Mouse (Mus musculus): ENCODE measurements around the gene Fam83e. TPM values are rescaled to one million over a fixed set of nuclear protein-coding genes. Genes with fewer than 3 reads are reported as not detected.
A peak's percentile ranks its signal among the peaks of the same experiment; 100 is the strongest.

Fam83e gene
- polyA plus RNA-seq, 1 experiment from 2014 or later: 0.48 TPM

- Histone ChIP-seq H3K4me2 (ENCODE audit: low read length) (peak overlapping the region; percentile 89), H3K27ac (ENCODE audit: low read length) (peak overlapping the region; percentile 87), H3K9ac (ENCODE audit: low read depth, low read length) (peak overlapping the region; percentile 84), H3K4me3 (ENCODE audit: low read depth, low read length) (peak overlapping the region; percentile 78), H3K27me3 (ENCODE audit: control insufficient read depth, insufficient read depth, low read depth, low read length) (no peaks in the 10 kb centered on the region), H3K4me1 (ENCODE audit: control insufficient read depth, insufficient read depth, low read length) (peaks cover 43% of the 10 kb centered on the region), H3K9me3 (replicated peaks; ENCODE audit: control insufficient read depth, low read length, poor library complexity, severe bottlenecking) (no peaks in the 10 kb centered on the region), H3K36me3 (ENCODE audit: control insufficient read depth, insufficient read depth, low read length) (peaks cover 27% of the 10 kb centered on the region)
- peak; percentile 41 for ATAC-seq
- 11% methylated on average over 31 of the region's 31 CpGs for WGBS
Measured at GRCm38 (mm10) chr7:45716952-45717917, 3.8 kb upstream of the Fam83e start.

GRCm38 (mm10) chr7:45717918-45718297 lies 3.1 kb upstream of the Fam83e start, which contains the start of gene Sphk2:
Gene Sphk2 (minus strand): TSS chr7:45718002.
- H3K36me3 ChIP-seq (ENCODE audit: control insufficient read depth, insufficient read depth, low read length): peaks cover 24% of the 10 kb centered on the region
- H3K4me2 ChIP-seq (ENCODE audit: low read length): peak within 1 kb of the TSS; percentile 89
- peaks cover 43% of the 10 kb centered on the region for H3K4me1 ChIP-seq (ENCODE audit: control insufficient read depth, insufficient read depth, low read length)
- 1% methylated on average over 39 of the region's 41 CpGs for WGBS
- no peaks in the 10 kb centered on the region for H3K27me3 ChIP-seq (ENCODE audit: control insufficient read depth, insufficient read depth, low read depth, low read length)
- ATAC-seq: peak; percentile 66
- no peaks in the 10 kb centered on the region for H3K9me3 ChIP-seq (replicated peaks; ENCODE audit: control insufficient read depth, low read length, poor library complexity, severe bottlenecking)
- H3K9ac ChIP-seq (ENCODE audit: low read depth, low read length): peak within 1 kb of the TSS; percentile 92
- H3K27ac ChIP-seq (ENCODE audit: low read length): peak within 1 kb of the TSS; percentile 94
- peak within 1 kb of the TSS; percentile 78 for H3K4me3 ChIP-seq (ENCODE audit: low read depth, low read length)

GRCm38 (mm10) chr7:45718331-45718730 lies 2.7 kb upstream of the Fam83e start:
- Histone ChIP-seq H3K4me1 (ENCODE audit: control insufficient read depth, insufficient read depth, low read length) (peaks cover 43% of the 10 kb centered on the region), H3K4me2 (ENCODE audit: low read length) (peak overlapping the region; percentile 79), H3K4me3 (ENCODE audit: low read depth, low read length) (peak overlapping the region; percentile 78), H3K27ac (ENCODE audit: low read length) (peak overlapping the region; percentile 94), H3K9me3 (replicated peaks; ENCODE audit: control insufficient read depth, low read length, poor library complexity, severe bottlenecking) (no peaks in the 10 kb centered on the region), H3K27me3 (ENCODE audit: control insufficient read depth, insufficient read depth, low read depth, low read length) (no peaks in the 10 kb centered on the region), H3K36me3 (ENCODE audit: control insufficient read depth, insufficient read depth, low read length) (peaks cover 22% of the 10 kb centered on the region), H3K9ac (ENCODE audit: low read depth, low read length) (peak overlapping the region; percentile 92)
- under 1% methylated on average over 20 of the region's 20 CpGs for WGBS
- no peak for ATAC-seq

GRCm38 (mm10) chr7:45719180-45719579 lies 1.8 kb upstream of the Fam83e start:
- Histone ChIP-seq H3K4me2 (ENCODE audit: low read length) (peak overlapping the region; percentile 79), H3K27me3 (ENCODE audit: control insufficient read depth, insufficient read depth, low read depth, low read length) (no peaks in the 10 kb centered on the region), H3K4me3 (ENCODE audit: low read depth, low read length) (peak overlapping the region; percentile 78), H3K9ac (ENCODE audit: low read depth, low read length) (0 out of 2 replicates have a peak overlapping the region, but pooled peaks have one; percentile 30), H3K36me3 (ENCODE audit: control insufficient read depth, insufficient read depth, low read length) (peaks cover 23% of the 10 kb centered on the region), H3K4me1 (ENCODE audit: control insufficient read depth, insufficient read depth, low read length) (peaks cover 40% of the 10 kb centered on the region), H3K27ac (ENCODE audit: low read length) (no peak overlapping the region), H3K9me3 (replicated peaks; ENCODE audit: control insufficient read depth, low read length, poor library complexity, severe bottlenecking) (no peaks in the 10 kb centered on the region)
- WGBS: 89% methylated on average over 10 of the region's 10 CpGs
- ATAC-seq: no peak

GRCm38 (mm10) chr7:45719738-45720412 lies 1.1 kb upstream of the Fam83e start:
- Histone ChIP-seq H3K27ac (ENCODE audit: low read length) (no peak overlapping the region), H3K4me2 (ENCODE audit: low read length) (no peak overlapping the region), H3K36me3 (ENCODE audit: control insufficient read depth, insufficient read depth, low read length) (peaks cover 24% of the 10 kb centered on the region), H3K4me1 (ENCODE audit: control insufficient read depth, insufficient read depth, low read length) (peaks cover 35% of the 10 kb centered on the region), H3K4me3 (ENCODE audit: low read depth, low read length) (no peak overlapping the region), H3K9me3 (replicated peaks; ENCODE audit: control insufficient read depth, low read length, poor library complexity, severe bottlenecking) (no peaks in the 10 kb centered on the region), H3K9ac (ENCODE audit: low read depth, low read length) (0 out of 2 replicates have a peak overlapping the region, but pooled peaks have one; percentile 30), H3K27me3 (ENCODE audit: control insufficient read depth, insufficient read depth, low read depth, low read length) (no peaks in the 10 kb centered on the region)
- ATAC-seq: no peak
- 91% methylated on average over 15 of the region's 16 CpGs for WGBS

- H3K36me3 ChIP-seq (ENCODE audit: control insufficient read depth, insufficient read depth, low read length): peaks cover 26% of the 10 kb centered on the region
- 83% methylated on average over 7 of the region's 7 CpGs for WGBS
- H3K9ac ChIP-seq (ENCODE audit: low read depth, low read length): no peak overlapping the region
- no peak overlapping the region for H3K4me3 ChIP-seq (ENCODE audit: low read depth, low read length)
- no peaks in the 10 kb centered on the region for H3K27me3 ChIP-seq (ENCODE audit: control insufficient read depth, insufficient read depth, low read depth, low read length)
- H3K4me2 ChIP-seq (ENCODE audit: low read length): no peak overlapping the region
- peaks cover 25% of the 10 kb centered on the region for H3K4me1 ChIP-seq (ENCODE audit: control insufficient read depth, insufficient read depth, low read length)
- no peak overlapping the region for H3K27ac ChIP-seq (ENCODE audit: low read length)
- no peaks in the 10 kb centered on the region for H3K9me3 ChIP-seq (replicated peaks; ENCODE audit: control insufficient read depth, low read length, poor library complexity, severe bottlenecking)
- no peak for ATAC-seq
Measured at GRCm38 (mm10) chr7:45721234-45721571, 191 bp downstream of the Fam83e start.

- Histone ChIP-seq H3K27me3 (ENCODE audit: control insufficient read depth, insufficient read depth, low read depth, low read length) (no peaks in the 10 kb centered on the region), H3K36me3 (ENCODE audit: control insufficient read depth, insufficient read depth, low read length) (peaks cover 26% of the 10 kb centered on the region), H3K4me1 (ENCODE audit: control insufficient read depth, insufficient read depth, low read length) (peaks cover 19% of the 10 kb centered on the region), H3K9me3 (replicated peaks; ENCODE audit: control insufficient read depth, low read length, poor library complexity, severe bottlenecking) (no peaks in the 10 kb centered on the region), H3K27ac (ENCODE audit: low read length) (no peak overlapping the region), H3K4me2 (ENCODE audit: low read length) (no peak overlapping the region), H3K4me3 (ENCODE audit: low read depth, low read length) (no peak overlapping the region), H3K9ac (ENCODE audit: low read depth, low read length) (no peak overlapping the region)
- no peak for ATAC-seq
- WGBS: 58% methylated on average over 13 of the region's 13 CpGs
Measured at GRCm38 (mm10) chr7:45721642-45722347, 783 bp downstream of the Fam83e start.

- Histone ChIP-seq H3K4me2 (ENCODE audit: low read length) (no peak overlapping the region), H3K36me3 (ENCODE audit: control insufficient read depth, insufficient read depth, low read length) (peaks cover 26% of the 10 kb centered on the region), H3K9ac (ENCODE audit: low read depth, low read length) (0 out of 2 replicates have a peak overlapping the region, but pooled peaks have one; percentile 20), H3K4me3 (ENCODE audit: low read depth, low read length) (no peak overlapping the region), H3K9me3 (replicated peaks; ENCODE audit: control insufficient read depth, low read length, poor library complexity, severe bottlenecking) (no peaks in the 10 kb centered on the region), H3K27ac (ENCODE audit: low read length) (no peak overlapping the region), H3K27me3 (ENCODE audit: control insufficient read depth, insufficient read depth, low read depth, low read length) (no peaks in the 10 kb centered on the region), H3K4me1 (ENCODE audit: control insufficient read depth, insufficient read depth, low read length) (peaks cover 14% of the 10 kb centered on the region)
- no peak for ATAC-seq
- 83% methylated on average over 13 of the region's 13 CpGs for WGBS
Measured at GRCm38 (mm10) chr7:45722348-45722713, 1.3 kb downstream of the Fam83e start.
